Mouse (Mus musculus) embryo, embryonic 11 days (tissue): ENCODE measurements around the gene Drd4.

Source experiments
- DNase-seq: peaks from one replicate; pipeline ENCODE4 v3.0.0-alpha.2; 2015

The Drd4 gene

DNA sequence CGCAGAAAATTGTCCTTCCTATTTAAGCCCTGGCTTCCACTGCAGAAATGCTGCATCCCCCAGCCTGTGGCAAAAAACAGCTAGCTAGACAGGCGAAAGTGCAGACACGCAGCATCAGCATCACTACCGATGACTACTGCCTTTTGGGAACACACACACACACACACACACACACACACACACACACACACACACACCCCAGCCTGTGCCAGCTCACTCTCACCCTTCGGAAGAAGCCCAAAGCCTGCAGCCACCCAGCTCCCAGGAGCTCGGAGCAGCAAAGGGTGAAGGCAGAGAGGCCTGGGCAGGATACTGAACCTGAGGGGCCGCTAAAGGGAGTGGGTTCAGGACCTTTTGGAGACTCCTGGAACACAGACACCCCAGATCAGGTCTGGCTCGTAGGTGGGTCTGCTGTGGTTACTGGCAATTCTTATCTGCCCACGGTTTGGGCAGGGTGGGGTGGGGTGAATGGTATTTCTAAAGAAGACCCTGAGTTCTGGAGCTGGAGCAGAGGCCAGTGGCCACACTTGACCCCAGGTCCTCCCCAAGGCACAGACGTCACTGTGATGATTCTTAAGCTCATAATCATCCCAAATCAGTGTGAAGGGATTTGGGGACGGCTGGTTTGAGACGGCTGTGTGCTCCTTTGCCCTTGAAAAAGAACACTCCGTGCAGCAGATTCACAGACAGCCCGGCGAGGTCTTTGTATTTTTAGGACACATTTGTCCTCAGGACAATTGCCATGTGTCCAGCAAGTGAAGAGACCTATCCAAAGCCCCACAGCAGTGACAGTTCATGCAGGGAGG, 980 bp downstream of the Drd4 start:
- DNase-seq: peak; percentile 16

DNA sequence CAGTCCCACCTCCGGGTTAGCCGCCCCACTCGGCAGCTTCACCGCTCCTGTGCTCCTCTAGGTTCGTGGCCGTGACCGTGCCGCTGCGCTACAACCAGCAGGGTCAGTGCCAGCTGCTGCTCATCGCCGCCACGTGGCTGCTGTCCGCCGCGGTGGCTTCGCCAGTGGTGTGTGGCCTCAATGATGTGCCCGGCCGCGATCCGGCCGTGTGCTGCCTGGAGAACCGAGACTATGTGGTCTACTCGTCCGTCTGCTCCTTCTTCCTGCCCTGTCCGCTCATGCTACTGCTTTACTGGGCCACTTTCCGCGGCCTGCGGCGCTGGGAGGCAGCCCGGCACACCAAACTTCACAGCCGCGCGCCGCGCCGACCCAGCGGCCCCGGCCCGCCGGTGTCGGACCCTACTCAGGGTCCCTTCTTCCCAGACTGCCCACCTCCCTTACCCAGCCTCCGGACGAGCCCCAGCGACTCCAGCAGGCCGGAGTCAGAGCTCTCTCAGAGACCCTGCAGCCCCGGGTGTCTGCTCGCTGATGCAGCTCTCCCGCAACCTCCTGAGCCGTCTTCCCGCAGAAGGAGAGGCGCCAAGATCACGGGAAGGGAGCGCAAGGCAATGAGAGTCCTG, 2.2 kb downstream of the Drd4 start:
- DNase-seq: peak; percentile 69

DNA sequence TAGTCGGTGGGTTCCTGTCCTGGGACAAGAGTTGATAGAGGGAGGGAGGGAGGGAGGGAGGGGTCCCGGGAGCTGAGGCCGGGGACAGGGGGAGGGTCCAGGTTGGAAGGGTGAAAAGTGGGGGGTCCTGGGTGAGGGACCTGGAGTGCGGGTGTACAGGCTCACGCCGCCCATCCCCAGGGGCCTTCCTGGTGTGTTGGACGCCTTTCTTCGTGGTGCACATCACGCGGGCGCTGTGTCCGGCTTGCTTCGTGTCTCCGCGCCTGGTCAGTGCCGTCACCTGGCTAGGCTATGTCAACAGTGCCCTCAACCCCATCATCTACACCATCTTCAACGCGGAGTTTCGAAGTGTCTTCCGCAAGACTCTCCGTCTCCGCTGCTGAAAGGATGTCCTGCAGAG, 2.7 kb downstream of the Drd4 start:
- DNase-seq: peak; percentile 25

DNA sequence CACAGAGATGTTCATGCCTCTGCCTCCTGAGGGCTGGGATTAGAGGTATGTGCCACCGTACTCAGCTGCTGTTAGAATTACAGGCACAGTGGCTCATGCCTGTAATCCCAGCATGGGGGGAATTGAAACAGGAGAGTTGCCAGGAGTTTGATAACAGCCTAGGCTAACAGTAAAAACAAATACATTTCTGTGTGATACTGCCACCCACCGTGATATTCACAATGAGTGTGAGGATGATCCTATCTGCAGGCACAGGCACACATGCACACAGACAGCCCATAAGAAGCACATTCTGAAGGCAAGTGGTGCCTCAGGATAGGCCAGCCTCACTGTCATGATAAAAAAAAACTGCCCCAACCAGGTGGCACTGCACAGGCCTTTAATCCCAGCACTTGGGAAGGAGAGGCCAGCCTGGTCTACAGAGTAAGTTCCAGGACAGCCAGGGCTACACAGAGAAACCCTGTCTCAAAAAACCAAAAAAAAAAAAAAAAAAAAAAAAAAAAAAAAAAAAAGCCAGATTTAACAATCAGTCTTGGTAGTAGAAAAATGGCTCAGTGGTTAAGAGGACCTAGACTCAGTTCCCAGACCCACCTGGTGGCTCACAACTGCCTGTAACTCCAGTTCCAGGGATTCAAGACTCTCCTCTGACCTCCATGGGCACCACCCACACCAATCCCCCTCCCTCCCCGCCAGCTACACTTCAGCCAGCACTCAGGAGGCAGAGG, 6.3 kb downstream of the Drd4 start:
- no peak for DNase-seq

DNA sequence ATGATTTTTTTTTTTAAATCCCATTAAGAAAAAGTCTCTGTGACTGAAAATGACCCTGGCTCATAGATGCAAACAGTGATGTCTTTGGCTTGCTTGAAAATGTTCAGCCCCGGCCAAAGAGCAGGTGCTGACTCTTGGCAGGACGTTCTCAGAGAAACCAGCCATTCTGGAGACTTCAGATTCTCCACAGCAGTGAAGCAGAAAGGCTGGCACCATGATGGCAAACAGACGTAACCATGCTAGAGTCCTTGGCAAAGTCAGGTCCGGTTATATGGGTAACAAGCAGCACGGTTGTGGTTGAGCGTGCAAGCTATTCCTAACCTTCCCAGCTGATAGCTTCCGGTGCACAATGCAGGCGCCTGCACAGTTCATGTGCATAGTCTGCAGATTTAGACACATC, 7.4 kb downstream of the Drd4 start:
- DNase-seq: no peak

DNA sequence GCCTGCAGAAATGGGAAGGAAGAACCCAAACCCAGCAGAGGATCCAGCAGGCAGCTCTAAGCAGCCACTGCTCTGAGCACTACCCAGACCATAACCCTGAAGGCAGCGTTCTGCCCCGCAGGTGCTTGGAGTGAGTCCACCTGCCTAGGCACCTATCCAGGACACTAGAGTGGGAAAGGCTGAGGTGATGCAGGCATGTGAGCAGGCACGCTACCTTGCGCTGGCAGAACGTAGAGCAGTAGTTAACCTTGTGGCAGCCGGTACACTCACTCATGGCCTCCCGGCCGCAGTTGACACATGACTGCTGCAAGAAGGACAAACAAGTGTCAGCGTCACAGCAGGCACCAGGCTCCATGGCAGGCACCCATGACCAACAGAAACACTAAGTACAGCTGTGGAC, 9.6 kb downstream of the Drd4 start:
- no peak for DNase-seq

DNA sequence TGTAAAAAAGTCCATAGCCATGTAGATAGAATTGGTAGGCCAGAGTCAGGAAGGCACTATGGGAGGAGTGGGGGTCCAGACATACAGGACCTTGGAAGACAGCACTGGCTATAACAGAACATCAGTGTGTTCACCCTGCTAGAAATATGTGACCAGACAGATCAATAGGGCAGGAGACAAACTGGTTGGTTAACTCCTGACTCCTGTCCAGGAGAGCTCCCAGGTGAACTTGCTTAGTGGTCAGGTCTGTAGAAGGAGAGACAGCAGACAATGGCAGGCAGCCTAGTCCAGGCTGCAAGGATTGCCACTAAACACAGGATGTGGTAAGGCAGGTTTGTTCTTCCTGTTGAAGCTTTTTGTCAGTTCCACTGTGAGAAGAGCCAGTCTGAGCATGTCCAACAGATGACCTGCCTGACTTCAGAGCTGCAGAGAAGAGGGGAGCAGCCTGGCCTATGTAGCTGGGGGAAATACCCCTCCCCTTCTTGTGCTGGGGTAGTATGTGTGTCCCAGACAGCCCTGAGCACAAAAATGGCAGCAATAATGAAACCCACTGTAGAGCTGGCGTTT, 11.0 kb downstream of the Drd4 start:
- no peak for DNase-seq

DNA sequence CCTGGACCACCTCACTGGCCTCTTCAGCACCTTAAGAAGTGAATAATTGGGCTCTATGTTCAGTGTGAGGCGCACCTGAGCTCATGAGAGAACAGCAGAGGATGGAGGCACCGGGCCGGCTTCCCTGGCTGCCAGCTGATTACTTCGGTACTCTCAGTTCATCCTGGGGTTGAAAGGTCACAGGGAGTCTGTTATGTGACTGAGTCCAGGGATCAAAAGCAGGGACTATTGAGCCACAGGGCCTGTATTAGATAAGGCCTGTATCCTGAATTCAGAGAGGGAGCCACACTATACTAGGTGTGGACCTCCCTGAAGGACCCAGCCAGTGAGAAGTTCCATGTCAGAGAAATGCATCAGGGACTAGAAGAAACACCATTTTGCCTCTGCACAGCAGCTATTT, 12.7 kb downstream of the Drd4 start:
- no peak for DNase-seq

DNA sequence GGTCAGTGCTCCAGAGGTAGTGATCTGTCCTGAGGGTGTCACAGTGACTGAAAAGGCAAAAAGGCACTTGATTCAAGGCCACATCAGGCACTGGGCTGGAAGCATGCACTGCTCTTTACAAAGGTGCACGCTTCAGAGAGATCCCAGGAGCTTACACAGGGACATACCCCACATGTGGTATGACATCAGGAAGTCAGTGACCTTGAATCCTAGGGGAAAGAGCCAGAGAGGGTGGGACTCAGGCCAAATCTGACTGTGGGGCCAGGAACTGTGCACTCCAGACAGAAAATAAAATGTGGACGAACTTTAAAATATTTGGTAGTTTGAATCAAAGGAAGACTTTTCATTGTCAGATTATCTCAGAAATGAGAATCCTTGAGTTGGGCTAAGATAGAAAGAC, 22.6 kb downstream of the Drd4 start:
- no peak for DNase-seq

DNA sequence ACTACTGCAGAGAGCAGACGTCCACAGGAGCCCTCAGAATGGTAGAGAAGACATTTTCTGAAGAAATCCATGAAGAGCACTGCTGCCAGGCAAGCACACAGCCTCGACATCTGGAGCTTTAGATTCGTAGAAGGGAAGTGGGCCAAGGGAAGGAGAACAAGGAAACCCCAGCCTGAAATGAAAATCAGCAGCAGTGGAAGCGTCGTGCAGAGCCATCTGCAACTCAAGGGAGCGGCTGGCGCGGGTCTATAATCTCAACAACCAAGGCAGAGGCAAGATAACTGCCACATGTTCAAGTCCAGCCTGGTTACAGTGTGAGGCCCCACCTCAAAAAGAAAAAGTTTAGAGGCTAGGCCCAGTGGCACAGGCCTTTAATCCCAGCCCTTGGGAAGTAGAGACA, 23.3 kb downstream of the Drd4 start:
- no peak for DNase-seq

DNA sequence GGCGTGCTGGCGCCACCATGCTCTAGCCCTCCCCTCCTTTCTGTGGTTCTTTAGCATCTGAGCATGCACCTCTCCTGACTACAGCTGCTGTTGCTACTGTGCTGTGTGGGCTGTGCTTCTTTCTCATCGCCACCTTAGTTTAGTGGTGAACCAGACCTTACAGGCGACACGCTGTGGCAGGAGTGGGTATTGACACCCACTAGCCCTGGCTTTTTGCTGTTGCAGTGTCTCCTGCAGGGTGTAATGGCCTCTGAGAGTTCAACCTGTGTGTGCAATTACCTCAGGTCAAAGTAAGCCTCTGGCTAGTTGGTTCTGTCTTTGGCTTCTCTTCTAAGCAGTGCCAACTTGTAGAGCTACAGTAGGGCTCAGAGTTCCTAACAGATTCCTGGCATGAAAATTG, 24.2 kb downstream of the Drd4 start:
- DNase-seq: peak; percentile 32

DNA sequence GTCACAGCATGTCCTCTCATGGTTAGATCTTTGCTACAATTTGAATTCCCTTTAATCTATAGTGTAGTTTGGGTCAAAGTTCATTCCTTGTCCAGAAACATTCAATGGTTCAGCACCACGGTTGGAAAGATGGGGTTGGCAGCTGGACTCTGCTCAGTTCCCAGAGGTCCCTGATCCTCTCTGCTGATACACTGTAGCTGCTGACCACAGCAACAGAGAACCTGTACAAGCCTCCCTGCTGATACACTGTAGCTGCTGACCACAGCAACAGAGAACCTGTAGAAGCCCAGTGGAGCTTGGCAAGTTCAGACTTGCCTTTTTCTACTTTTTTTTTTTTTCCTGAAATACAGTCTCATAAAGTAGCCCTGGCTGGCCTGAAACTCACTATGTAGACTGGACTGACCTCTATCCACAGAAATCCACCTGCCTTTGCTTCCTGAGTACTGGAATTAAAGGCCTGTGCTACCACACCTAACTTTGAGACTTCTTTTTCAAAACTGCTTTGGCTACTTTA, 25.9 kb downstream of the Drd4 start:
- DNase-seq: no peak

DNA sequence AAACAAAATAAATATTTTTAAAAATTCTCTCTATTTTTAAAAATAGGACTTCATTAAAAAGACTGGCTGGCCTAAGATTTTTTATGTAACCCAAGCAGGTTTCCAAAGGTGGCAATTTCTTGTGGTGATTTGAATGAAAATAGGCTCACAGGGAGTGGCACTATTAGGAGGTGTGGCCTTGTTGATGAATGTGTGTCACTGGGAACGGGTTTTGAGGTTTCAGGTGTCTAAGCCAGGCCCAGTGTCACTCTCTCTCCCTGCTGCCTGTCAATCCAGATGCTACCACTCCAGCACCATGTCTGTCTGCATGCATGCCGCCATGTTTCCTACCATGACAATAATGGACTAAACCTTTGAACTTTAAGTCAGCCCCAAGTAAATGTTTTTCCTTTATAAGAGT, 27.6 kb downstream of the Drd4 start:
- DNase-seq: no peak

DNA sequence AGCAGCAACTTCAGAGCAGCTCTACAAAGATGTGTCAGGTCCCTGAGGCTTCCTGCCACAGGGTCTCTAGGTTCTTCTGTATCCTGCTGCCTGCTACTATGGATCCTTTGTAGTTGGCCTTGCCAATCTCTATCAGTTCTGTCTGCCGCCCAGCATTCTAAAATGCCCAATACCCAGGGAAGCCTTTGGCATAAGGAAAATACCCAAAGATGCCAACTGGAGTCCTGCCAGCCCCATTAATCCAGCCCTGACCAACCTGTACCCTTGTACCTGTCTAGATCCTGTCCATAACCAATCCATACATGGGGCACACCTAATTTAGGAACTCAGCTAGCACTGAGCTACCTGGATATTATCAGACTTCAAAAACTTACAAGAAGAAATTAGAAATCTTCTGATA, 32.9 kb downstream of the Drd4 start:
- DNase-seq: no peak

DNA sequence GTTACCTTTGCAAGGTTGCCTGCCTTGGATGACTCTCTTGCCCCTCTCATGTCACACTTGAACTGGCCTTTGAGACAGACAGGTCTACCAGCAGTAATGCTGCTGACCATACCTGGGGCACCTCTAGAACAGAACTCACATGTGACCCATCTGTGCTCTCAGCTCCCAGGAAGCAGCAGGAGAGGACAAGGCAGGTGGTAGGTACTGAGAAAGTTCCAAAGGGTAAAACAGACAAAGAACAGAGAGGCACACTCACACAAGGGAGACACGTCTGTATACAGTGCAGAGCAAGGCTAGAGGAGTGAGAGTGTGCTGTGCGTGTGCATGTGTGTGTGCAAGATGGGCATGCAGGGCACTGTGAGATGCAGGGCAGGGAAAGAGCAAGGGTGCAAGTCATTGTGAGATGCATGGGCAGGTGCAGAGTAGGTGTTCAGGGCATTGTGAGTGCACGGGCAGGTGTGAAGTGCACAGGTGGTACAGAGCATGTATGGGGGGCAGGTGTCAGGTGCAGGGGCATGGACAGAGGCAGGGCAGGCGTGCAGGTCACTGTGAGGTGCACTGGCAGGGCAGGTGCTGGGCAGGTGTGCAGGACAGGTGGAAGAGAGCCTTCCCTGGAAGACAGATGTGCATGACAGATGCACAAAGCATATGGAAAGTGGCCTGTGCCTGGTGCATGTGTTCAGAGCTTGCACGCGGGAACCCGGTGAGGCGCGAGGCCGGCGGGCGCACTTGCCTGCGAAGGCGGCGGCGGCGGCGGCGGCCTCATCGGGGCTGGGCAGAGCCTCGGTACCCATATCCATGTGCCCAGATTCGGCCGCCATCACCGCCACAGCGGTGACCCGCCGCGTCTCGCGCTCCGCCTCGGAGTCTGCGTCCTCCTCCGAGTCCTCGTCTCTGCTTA, 35.0 kb downstream of the Drd4 start:
- no peak for DNase-seq

DNA sequence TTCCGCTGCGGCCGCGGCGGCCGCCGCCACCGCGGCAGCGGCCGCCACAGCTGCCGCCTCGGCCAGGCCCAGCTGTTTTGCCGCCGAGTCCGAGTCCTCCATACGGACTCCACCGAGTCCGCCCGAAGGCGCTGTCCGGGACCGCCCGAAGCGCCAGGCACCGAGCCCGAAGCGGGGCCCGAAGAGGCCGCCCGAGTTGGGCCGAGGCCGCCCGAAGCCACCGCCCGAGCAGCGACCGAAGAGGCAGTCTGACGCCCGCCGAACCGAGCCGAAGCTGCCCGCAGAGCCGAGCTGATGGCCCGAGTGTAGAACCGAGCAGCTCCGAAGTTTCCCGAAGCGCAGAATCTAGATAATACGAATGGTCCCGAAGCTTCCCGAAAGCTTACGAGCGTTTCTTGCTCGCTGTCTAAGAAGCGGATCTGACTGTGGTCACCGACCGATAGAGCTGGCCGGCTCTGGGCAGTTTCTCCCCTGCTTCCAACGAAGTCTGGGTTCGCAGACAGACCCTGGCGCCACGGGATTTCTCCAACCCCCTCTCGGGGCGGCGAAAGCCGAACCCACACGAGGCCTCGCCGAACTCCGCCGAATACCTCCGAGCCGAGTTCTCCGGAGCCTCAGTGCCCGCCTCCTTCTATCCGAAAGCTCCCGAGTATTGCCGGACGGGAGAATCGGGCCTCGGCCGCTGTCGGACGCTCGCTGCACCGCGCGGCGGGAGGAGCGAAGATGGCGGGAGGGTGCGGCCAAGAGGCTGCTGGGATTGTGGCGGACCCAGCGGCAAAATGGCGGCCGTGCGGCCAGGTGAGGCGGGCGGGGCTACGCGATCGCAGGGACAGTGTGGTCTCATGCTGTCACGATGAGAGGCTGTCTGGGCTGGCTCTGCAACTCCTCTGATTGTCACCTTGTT, 35.9 kb downstream of the Drd4 start, which contains the start of the genes Deaf1 and Tmem80:
Gene Deaf1, minus strand, starts transcription at position 222 of the 904 bp plus-strand sequence.
Gene Tmem80, plus strand, starts transcription at position 271 of the 904 bp plus-strand sequence.
- peak; percentile 99 for DNase-seq

DNA sequence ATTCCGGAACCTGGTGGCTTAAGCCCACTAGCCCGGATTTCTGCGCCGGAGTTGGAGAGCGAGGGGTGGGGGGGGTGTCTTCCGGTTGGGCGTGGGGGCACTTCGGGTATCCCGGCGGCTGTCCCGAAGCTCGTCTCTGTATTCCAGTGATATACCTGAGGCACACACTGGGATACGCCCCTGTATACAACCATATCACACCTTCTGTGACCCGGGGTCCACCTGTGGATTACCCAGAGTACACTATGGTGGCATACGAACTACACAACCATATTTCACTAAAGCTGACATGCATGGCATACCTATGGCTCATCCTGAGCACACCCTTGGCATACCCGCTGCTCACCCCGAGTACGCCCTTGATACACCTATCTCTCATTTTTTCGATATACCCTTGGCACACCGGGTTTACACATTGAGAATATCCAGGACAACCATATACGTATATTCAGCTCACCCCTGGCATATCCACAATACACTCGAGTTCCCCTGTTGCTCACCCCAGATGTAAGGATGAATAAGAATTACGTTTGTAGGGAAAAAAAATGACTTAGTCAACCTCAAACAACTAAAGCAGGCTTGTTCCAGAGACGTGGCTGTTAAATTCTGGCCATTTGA, 36.7 kb downstream of the Drd4 start:
- DNase-seq: peak; percentile 27

DNA sequence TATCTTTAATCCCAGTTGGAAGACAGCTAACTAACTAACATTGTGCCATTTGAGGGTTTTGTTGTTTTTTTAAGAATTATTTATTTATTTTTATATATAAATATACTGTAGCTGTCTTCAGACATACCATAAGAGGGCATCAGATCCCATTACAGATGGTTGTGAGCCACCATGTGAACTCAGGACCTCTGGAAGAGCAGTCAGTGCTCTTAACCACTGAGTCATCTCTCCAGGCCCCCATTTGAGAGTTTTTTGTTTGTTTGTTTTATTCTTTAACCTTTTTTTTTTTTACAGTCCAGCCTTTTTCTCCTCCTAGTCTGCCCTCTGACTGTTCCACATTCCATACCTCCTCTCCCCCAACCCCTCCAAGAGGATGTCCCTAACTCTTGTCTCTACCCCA, 38.9 kb downstream of the Drd4 start:
- no peak for DNase-seq

DNA sequence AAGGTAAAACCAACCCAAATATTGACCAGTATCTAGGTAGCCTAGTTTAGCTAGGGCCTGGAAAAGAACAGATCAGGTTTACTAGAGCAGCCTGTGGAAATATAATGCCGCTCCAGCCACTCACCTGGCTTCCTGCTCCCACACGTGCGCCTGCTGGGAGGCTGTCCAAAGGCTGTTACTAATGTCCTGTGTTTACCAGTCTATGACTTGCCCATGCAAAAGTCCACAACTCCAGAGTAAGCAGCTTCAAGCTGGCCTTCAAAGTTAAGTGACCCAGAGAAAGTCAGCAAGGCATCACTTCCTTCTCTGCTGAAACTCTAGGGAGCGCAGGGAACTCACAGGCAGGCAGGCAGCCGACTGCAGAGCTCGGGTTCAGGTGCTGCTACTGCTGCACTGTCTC, 40.2 kb downstream of the Drd4 start:
- no peak for DNase-seq

DNA sequence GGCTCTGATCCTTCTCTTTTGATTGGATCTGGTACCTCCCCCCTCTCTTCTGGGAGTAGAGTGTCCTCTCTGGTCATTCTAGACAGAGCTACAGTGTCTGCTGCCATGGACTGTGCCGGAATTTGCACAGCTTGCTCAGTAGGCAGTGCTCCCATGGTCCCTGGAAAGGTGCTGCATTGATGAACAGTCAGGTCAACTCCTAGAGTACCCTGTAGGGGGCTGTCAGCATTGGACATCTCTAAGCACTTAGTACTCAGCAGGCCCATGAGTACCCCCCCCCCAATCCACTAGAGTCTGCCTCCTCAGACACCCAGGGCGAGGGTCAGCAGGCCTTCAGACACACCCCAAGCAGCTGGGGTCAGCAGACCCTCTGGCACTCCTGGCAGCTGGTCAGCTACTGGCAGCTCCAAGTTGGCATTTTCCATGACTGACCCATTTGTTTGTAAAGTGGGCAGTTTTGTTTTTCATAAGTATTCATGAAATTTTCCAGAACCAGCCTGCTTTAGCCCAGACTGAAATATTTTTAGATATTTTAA, 43.3 kb downstream of the Drd4 start:
- no peak for DNase-seq
